Mouse (Mus musculus) MEL (cell line): ENCODE data around the gene Mafk. TPM values are rescaled to one million over a fixed set of nuclear protein-coding genes. Genes with fewer than 3 reads are reported as not detected.

Experiments used
- DNase-seq: peaks from one replicate; pipeline ENCODE4 v3.0.0; 2011; ENCODE audit warnings: low read depth, low spot score
- H3K27ac ChIP-seq: 2 replicates; pipeline ENCODE4 v1.5.1; 2012; ENCODE audit warnings: low read depth, mild to moderate bottlenecking, control low read depth, low read length, moderate library complexity; ENCODE audit not compliant: control insufficient read depth
- H3K27me3 ChIP-seq, 2 experiments: fragments of 150-350 bp in 1 of 2; sonication (generic) in 1 of 2; 2 replicates each; pipeline ENCODE4 v1.6.1; 2012; ENCODE audit warnings: low read length in 2 of 2, mild to moderate bottlenecking in 2 of 2, improper control_type of control experiment in 1 of 2, moderate library complexity in 1 of 2; ENCODE audit not compliant: insufficient read depth in 2 of 2, control insufficient read depth in 1 of 2
- H3K36me3 ChIP-seq, 2 experiments: 2 replicates each; pipeline ENCODE4 v1.6.1; 2012 to 2014; ENCODE audit warnings: low read length in 2 of 2, improper control_type of control experiment in 1 of 2, inconsistent platforms in 1 of 2, mild to moderate bottlenecking in 1 of 2; ENCODE audit not compliant: insufficient read depth in 2 of 2, control insufficient read depth in 1 of 2
- H3K4me1 ChIP-seq, 2 experiments: fragments of 150-350 bp in 1 of 2; sonication (generic) in 1 of 2; 2 replicates each; pipeline ENCODE4 v1.6.1; 2012; ENCODE audit warnings: low read length in 2 of 2, improper control_type of control experiment in 1 of 2, mild to moderate bottlenecking in 1 of 2; ENCODE audit not compliant: insufficient read depth in 2 of 2, control insufficient read depth in 1 of 2
- H3K4me3 ChIP-seq, 2 experiments: fragments of 150-350 bp in 1 of 2; sonication (generic) in 1 of 2; 2 replicates each; pipeline ENCODE4 v1.5.1; 2012; ENCODE audit warnings: low read depth in 2 of 2, low read length in 2 of 2, mild to moderate bottlenecking in 2 of 2, moderate library complexity in 2 of 2, control low read depth in 1 of 2, improper control_type of control experiment in 1 of 2; ENCODE audit not compliant: control insufficient read depth in 1 of 2, insufficient read depth in 1 of 2
- H3K79me2 ChIP-seq: 2 replicates; pipeline ENCODE4 v1.6.1; 2012; ENCODE audit warnings: mild to moderate bottlenecking, low read length, moderate library complexity; ENCODE audit not compliant: control insufficient read depth, poor library complexity, insufficient read depth
- H3K9ac ChIP-seq: 2 replicates; pipeline ENCODE4 v1.6.1; 2012; ENCODE audit warnings: low read depth, mild to moderate bottlenecking, control low read depth, low read length, moderate library complexity; ENCODE audit not compliant: control insufficient read depth, poor library complexity, severe bottlenecking
- H3K9me3 ChIP-seq: fragments of 150-350 bp; sonication (generic); replicated peaks from 2 replicates; pipeline ENCODE4 v1.6.1; 2012; ENCODE audit warnings: mild to moderate bottlenecking, low read length, improper control_type of control experiment, moderate library complexity; ENCODE audit not compliant: insufficient read depth
- BHLHE40 ChIP-seq: IDR thresholded peaks from 2 replicates; pipeline ENCODE4 v1.6.1; 2012; ENCODE audit warnings: low read depth, mild to moderate bottlenecking, inconsistent platforms, low read length, improper control_type of control experiment, borderline replicate concordance
- CHD1 ChIP-seq: IDR thresholded peaks from 2 replicates; pipeline ENCODE4 v1.6.1; 2012; ENCODE audit warnings: low read depth, mild to moderate bottlenecking, inconsistent platforms, low read length, improper control_type of control experiment
- CHD2 ChIP-seq: IDR thresholded peaks from 2 replicates; pipeline ENCODE4 v1.6.1; 2011; ENCODE audit warnings: low read length, improper control_type of control experiment
- ELF1 ChIP-seq: IDR thresholded peaks from 2 replicates; pipeline ENCODE4 v1.6.1; 2014; ENCODE audit warnings: low read depth, mild to moderate bottlenecking, inconsistent platforms, low read length, improper control_type of control experiment, moderate library complexity
- EP300 ChIP-seq, 2 experiments: IDR thresholded peaks; 2 replicates each; pipeline ENCODE4 v1.6.1; 2011; ENCODE audit warnings: improper control_type of control experiment in 2 of 2, low read length in 2 of 2, low read depth in 1 of 2, mild to moderate bottlenecking in 1 of 2
- GABPA ChIP-seq: IDR thresholded peaks from 2 replicates; pipeline ENCODE4 v1.6.1; 2012; ENCODE audit warnings: low read depth, mild to moderate bottlenecking, inconsistent platforms, low read length, improper control_type of control experiment, moderate library complexity
- GATA1 ChIP-seq: IDR thresholded peaks from 2 replicates; pipeline ENCODE4 v1.6.1; 2011; ENCODE audit warnings: low read depth, low read length, improper control_type of control experiment
- JUND ChIP-seq: IDR thresholded peaks from 2 replicates; pipeline ENCODE4 v1.6.1; 2011; ENCODE audit warnings: low read depth, mild to moderate bottlenecking, improper control_type of control experiment, low read length
- KAT2A ChIP-seq: conservative IDR thresholded peaks from 2 replicates; pipeline ENCODE4 v1.6.1; 2012; ENCODE audit warnings: low read depth, low read length, improper control_type of control experiment, inconsistent platforms
- MAFK ChIP-seq: IDR thresholded peaks from 2 replicates; pipeline ENCODE4 v1.6.1; 2011; ENCODE audit warnings: low read depth, mild to moderate bottlenecking, low read length, improper control_type of control experiment, borderline replicate concordance
- MAZ ChIP-seq: IDR thresholded peaks from 2 replicates; pipeline ENCODE4 v1.6.1; 2012; ENCODE audit warnings: low read depth, mild to moderate bottlenecking, inconsistent platforms, low read length, improper control_type of control experiment
- NELFE ChIP-seq: IDR thresholded peaks from 2 replicates; pipeline ENCODE4 v1.6.1; 2011; ENCODE audit warnings: low read depth, low read length, improper control_type of control experiment
- NRF1 ChIP-seq: IDR thresholded peaks from 2 replicates; pipeline ENCODE4 v1.6.1; 2014; ENCODE audit warnings: low read depth, mild to moderate bottlenecking, inconsistent platforms, low read length, improper control_type of control experiment, moderate library complexity; ENCODE audit not compliant: poor library complexity, insufficient read depth, severe bottlenecking
- POLR2A ChIP-seq, 2 experiments: IDR thresholded peaks; 2 replicates each; pipeline ENCODE4 v1.6.1; 2011 to 2012; ENCODE audit warnings: low read length in 2 of 2, mild to moderate bottlenecking in 2 of 2, control low read depth in 1 of 2, improper control_type of control experiment in 1 of 2, low read depth in 1 of 2, moderate library complexity in 1 of 2; ENCODE audit not compliant: control insufficient read depth in 1 of 2, insufficient read depth in 1 of 2, poor library complexity in 1 of 2
- RCOR1 ChIP-seq: IDR thresholded peaks from 2 replicates; pipeline ENCODE4 v1.6.1; 2012; ENCODE audit warnings: low read depth, mild to moderate bottlenecking, inconsistent platforms, low read length, improper control_type of control experiment
- SIN3A ChIP-seq: IDR thresholded peaks from 2 replicates; pipeline ENCODE4 v1.6.1; 2012; ENCODE audit warnings: low read length, improper control_type of control experiment, inconsistent platforms
- TAL1 ChIP-seq: IDR thresholded peaks from 2 replicates; pipeline ENCODE4 v1.6.1; 2012; ENCODE audit warnings: mild to moderate bottlenecking, inconsistent platforms, low read length, moderate library complexity, mixed read lengths
- TCF12 ChIP-seq: IDR thresholded peaks from 2 replicates; pipeline ENCODE4 v1.6.1; 2014; ENCODE audit warnings: low read depth, mild to moderate bottlenecking, inconsistent platforms, low read length, improper control_type of control experiment, moderate library complexity
- ZC3H11A ChIP-seq: IDR thresholded peaks from 2 replicates; pipeline ENCODE4 v1.6.1; 2012; ENCODE audit warnings: low read depth, mild to moderate bottlenecking, inconsistent platforms, low read length, improper control_type of control experiment
- ZMIZ1 ChIP-seq: IDR thresholded peaks from 2 replicates; pipeline ENCODE4 v1.6.1; 2012; ENCODE audit warnings: low read depth, mild to moderate bottlenecking, inconsistent platforms, low read length, improper control_type of control experiment, moderate library complexity
- ZNF384 ChIP-seq: IDR thresholded peaks from 2 replicates; pipeline ENCODE4 v1.6.1; 2012; ENCODE audit warnings: low read depth, mild to moderate bottlenecking, inconsistent platforms, low read length, improper control_type of control experiment
- polyA plus RNA-seq, 2 experiments: library from polyadenylated mRNA; stranded (reverse) in 1 of 2; unstranded in 1 of 2; fragments of >175 nt in 1 of 2; fragments of >200 nt in 1 of 2; gene quantifications; 2 replicates each; pipeline versions ENCODE4 v1.2.1 to v1.2.4; 2012; ENCODE audit warnings: low replicate concordance in 2 of 2, low read depth in 1 of 2; ENCODE audit not compliant: insufficient read length in 2 of 2, insufficient read depth in 1 of 2, missing spikeins in 1 of 2
- total RNA-seq: library from RNA; depleted of rRNA; stranded (reverse); fragments of 300-350 nt; gene quantifications from 2 replicates; pipeline ENCODE4 v1.2.3, GENCODE M21; 2012

Gene Mafk
- total and polyA plus RNA-seq, 3 experiments: 56.5 to 62.1 TPM; not detected in 1

DNA sequence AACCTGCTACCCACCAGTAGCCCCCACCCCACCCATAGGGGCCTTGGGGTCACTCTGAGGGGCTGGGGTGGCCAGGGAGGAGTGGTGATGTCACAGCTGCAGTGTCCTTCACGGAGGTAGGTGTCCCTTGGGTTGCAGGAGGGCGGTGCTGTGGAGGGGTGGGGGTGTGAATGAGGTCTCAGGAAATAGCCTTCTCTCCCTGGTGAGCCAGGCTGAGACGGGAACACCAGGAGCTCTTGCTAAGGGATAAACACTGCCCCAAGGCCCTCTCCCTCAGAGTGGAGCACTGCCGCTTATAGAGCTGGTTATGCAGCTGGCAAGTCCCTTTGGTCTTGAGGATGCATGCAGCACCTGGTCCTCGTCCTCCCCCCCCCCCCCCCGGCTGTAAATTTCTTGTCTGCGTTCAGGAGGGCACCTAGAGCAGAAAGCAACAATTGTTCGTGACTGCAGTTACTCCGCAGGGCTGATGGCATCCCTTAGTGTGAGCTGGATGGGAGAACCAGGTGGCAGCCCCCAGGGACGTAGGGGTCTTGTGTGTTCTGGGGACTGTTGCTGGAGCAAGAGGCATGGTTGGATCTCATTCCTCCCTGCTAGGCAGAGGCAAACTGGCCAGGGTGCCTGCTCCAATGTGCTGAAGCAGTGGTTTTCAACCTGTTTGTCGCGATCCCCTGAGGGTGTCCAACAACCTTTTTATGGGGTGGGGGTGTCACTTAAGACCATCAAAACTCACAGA is 7.0 kb downstream of the Mafk start:
- TF ChIP-seq KAT2A: no peak
- no peak for TF ChIP-seq ELF1
- TF ChIP-seq EP300 (IDR thresholded peaks at IDR 0.05; ENCODE audit: low read depth in 1 of 2, low read length in 2 of 2): no peak
- TF ChIP-seq NELFE: no peak
- TF ChIP-seq, all 39 proteins: peak for 0
- no peak overlapping the region for H3K4me3 ChIP-seq
- peaks cover 0 to 14% of the 10 kb centered on the region in 2 experiments; a peak in 3 of 4 replicates for H3K36me3 ChIP-seq
- peaks cover 8 to 32% of the 10 kb centered on the region in 2 experiments for H3K4me1 ChIP-seq
- no peaks in the 10 kb centered on the region for H3K27me3 ChIP-seq
- H3K9me3 ChIP-seq: no peaks in the 10 kb centered on the region
- peaks cover 48% of the 10 kb centered on the region for H3K79me2 ChIP-seq
- H3K27ac ChIP-seq: no peak overlapping the region
- H3K9ac ChIP-seq: no peak overlapping the region
- DNase-seq: no peak

DNA sequence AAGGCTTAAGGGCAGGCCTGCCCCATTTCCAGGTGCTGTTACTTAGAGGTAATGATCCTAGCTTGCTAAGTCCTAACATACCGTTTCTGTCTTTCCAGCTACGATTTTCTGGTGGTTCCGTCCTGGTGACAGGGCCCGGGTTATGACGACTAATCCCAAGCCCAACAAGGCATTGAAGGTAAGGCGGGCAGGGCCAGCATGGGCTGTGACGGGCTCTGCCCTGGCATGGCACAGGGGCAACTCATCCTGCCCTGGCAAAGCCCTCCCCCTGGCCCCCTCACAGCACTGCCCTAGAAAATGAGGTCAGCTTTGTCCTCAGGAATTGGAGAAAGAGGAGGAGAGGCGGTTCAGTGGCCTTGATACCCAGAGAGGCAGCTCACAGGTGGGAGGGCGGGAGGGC is 7.7 kb downstream of the Mafk start:
- TF ChIP-seq MAZ (no peak), POLR2A (IDR thresholded peaks at IDR 0.05; ENCODE audit: control insufficient read depth in 1 of 2, insufficient read depth in 1 of 2, low read depth in 1 of 2, low read length in 2 of 2, poor library complexity in 1 of 2) (no peak), SIN3A (no peak), EP300 (IDR thresholded peaks at IDR 0.05; ENCODE audit: low read depth in 1 of 2, low read length in 2 of 2) (no peak), MAFK (no peak), TCF12 (no peak), ZNF384 (no peak), NRF1 (no peak), BHLHE40 (no peak), CHD1 (no peak), CHD2 (no peak), RCOR1 (no peak), ZMIZ1 (no peak), JUND (no peak), GABPA (no peak), ELF1 (no peak), TAL1 (no peak), ZC3H11A (no peak), GATA1 (no peak)
- Histone ChIP-seq H3K9me3 (no peaks in the 10 kb centered on the region), H3K4me1 (peaks cover 8 to 31% of the 10 kb centered on the region in 2 experiments), H3K79me2 (peaks cover 43% of the 10 kb centered on the region), H3K27me3 (no peaks in the 10 kb centered on the region), H3K9ac (no peak overlapping the region), H3K4me3 (no peak overlapping the region), H3K27ac (no peak overlapping the region), H3K36me3 (peaks cover 0 to 12% of the 10 kb centered on the region in 2 experiments; a peak in 3 of 4 replicates)
- no peak for DNase-seq
